Mouse (Mus musculus) limb, embryonic 11.5 days (tissue): ENCODE results near the gene Nccrp1. TPM values are rescaled to one million over a fixed set of nuclear protein-coding genes. Genes with fewer than 3 reads are reported as not detected.
"Not testable (repeated sequence)": the region's sequence is repeated elsewhere in the genome, so short reads cannot be mapped to it uniquely, and the experiment has no call there.

Source experiments
- ATAC-seq: fragments of 200-750 bp; cut with Nextera tagmentation; 2 replicates; pipeline ENCODE4 v1.8.0; 2017; ENCODE audit warnings: low read depth; ENCODE audit not compliant: insufficient number of reproducible peaks, low FRiP score, low TSS enrichment
- DNase-seq: peaks from one replicate; pipeline ENCODE4 v3.0.0-alpha.2; 2015; ENCODE audit warnings: low spot score
- H3K27ac ChIP-seq: fragments of 300-500 bp; sonication (generic); replicated peaks from 2 replicates; pipeline ENCODE4 v1.5.1; 2014; ENCODE audit warnings: low read depth, mild to moderate bottlenecking, low read length
- H3K27me3 ChIP-seq: fragments of 300-500 bp; sonication (generic); 2 replicates; pipeline ENCODE4 v1.6.1; 2014; ENCODE audit warnings: mild to moderate bottlenecking, low read length, mixed read lengths; ENCODE audit not compliant: control insufficient read depth, insufficient read depth
- H3K36me3 ChIP-seq: fragments of 300-500 bp; sonication (generic); 2 replicates; pipeline ENCODE4 v1.6.1; 2014; ENCODE audit warnings: mild to moderate bottlenecking, low read length, moderate library complexity, mixed read lengths; ENCODE audit not compliant: control insufficient read depth, insufficient read depth
- H3K4me1 ChIP-seq: fragments of 300-500 bp; sonication (generic); 2 replicates; pipeline ENCODE4 v1.6.1; 2014; ENCODE audit warnings: low read length, mixed read lengths; ENCODE audit not compliant: control insufficient read depth, insufficient read depth
- H3K4me2 ChIP-seq: fragments of 300-500 bp; sonication (generic); 2 replicates; pipeline ENCODE4 v1.6.1; 2014; ENCODE audit warnings: low read depth, mild to moderate bottlenecking, moderate library complexity; ENCODE audit not compliant: severe bottlenecking
- H3K4me3 ChIP-seq: fragments of 300-500 bp; sonication (generic); 2 replicates; pipeline ENCODE4 v1.5.1; 2014; ENCODE audit warnings: low read depth, low read length
- H3K9ac ChIP-seq: fragments of 300-500 bp; sonication (generic); 2 replicates; pipeline ENCODE4 v1.6.1; 2014; ENCODE audit warnings: mild to moderate bottlenecking, low read length
- H3K9me3 ChIP-seq: fragments of 300-500 bp; sonication (generic); 2 replicates; pipeline ENCODE4 v1.6.1; 2016; ENCODE audit warnings: low read length; ENCODE audit not compliant: control insufficient read depth
- WGBS: fragments of 180-500 bp; shearing (Covaris S2); extraction: QIAGEN DNeasy Blood & Tissue Kit; methylation state at CpG from one replicate; pipeline ENCODE4 v1.1.7; 2014; 5-methylcytosine and 5-hydroxymethylcytosine counted together
- polyA plus RNA-seq: library from polyadenylated mRNA; unstranded; fragments of >200 nt; fragmentation: Nextera tagmentation; extraction: Ambion mirVana; gene quantifications from 2 replicates; pipeline ENCODE4 v1.2.1, GENCODE M21; 2014

Gene Nccrp1
- polyA plus RNA-seq, 1 experiment from 2014 or later: not detected

DNA sequence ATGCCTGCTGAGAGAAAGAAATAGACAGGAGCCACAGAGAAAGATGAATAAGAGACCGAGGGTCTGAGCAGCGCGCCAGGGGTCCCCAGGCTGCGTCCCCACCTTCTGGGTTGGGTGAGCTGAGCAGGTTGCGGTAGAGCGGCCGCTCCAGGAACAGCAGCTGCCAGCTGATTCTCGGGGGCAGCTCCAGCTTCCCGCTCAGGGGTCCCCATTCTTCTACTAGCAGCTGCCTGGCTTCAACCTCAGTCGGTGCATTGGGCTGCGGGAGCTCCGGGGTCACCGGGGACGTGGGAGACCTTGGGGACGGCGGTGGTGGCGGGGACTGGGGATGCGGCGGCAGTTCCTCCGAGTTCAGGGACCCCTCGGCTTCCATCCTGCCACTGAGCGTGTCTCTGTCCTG lies 405 bp downstream of the Nccrp1 start:
- 1% methylated on average over 22 of the region's 22 CpGs for WGBS
- no peak overlapping the region for H3K27ac ChIP-seq

DNA sequence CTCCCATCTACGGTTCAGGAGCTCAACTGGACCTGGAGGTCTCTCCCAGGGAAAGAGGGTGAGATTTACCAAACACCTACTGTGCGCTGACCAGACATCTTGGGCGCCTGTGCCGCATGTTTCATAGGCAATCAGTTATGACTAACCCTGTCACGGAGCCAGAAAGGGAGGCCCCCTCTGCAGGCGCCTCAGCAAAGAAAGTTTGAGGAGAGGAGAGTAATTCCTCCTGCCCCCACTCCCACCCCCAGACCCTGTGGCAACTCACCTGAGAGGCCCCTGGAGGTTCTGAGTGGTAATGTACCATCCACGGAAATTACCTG lies 1.2 kb downstream of the Nccrp1 start:
- Histone ChIP-seq H3K9ac (no peak overlapping the region), H3K27me3 (peaks cover 39% of the 10 kb centered on the region), H3K4me2 (no peak overlapping the region), H3K27ac (no peak overlapping the region), H3K4me1 (peaks cover 4% of the 10 kb centered on the region; the same call in 1 of the 2 replicates), H3K36me3 (no peaks in the 10 kb centered on the region), H3K4me3 (no peak overlapping the region), H3K9me3 (no peaks in the 10 kb centered on the region)
- ATAC-seq (no peak), DNase-seq (no peak)
- WGBS: 44% methylated on average over 7 of the region's 7 CpGs

More for the DNA sequence above, 405 bp downstream of the Nccrp1 start:
- Histone ChIP-seq H3K36me3 (no peaks in the 10 kb centered on the region), H3K4me1 (peaks cover 4% of the 10 kb centered on the region; the same call in 1 of the 2 replicates), H3K9me3 (no peaks in the 10 kb centered on the region), H3K4me2 (peak overlapping the region; percentile 35), H3K27me3 (peaks cover 39% of the 10 kb centered on the region), H3K9ac (no peak overlapping the region), H3K4me3 (peak overlapping the region; percentile 20)
- ATAC-seq: no peak
- no peak for DNase-seq

DNA sequence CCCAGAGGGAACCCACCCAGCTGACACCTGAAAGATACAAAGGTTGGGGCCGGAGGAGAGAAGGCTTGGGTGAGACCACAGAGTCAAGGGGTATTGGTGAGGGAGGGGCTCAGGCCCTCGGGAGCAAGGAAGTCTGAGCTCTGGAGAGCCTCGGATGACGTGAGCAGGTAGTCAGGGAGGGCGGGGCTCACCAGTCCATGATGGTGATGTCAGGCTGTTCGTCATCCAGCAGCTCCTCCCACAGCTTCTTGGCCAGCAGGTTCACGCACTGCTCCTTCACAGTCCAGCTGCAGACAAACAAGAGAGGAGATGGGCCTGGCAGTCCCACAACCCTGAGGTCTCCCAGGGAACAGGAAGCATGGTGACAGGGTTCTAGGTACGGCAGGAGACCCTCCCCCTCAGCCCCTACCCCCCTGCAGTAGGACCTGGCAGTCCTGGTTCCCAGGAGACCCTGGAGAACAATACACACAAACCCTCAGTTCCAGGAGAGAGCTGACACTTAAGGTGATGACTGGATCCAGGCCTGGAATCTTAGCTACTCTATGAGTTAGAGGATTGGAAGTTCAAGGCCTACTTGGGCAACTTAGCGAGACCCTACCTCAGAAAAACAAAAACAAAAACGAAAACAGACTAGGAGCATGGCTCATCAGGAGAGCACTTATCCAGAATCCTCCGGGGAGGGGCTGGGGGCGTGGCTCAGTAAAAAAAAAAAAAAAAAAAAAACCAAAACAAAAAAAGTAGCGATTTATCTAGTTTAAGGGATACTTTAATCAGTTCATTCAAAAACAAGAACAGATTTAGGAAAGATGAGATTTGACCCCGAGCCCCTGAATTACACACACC lies 1.8 kb downstream of the Nccrp1 start:
- Histone ChIP-seq H3K4me3 (no peak overlapping the region), H3K4me1 (peaks cover 4% of the 10 kb centered on the region; the same call in 1 of the 2 replicates), H3K27ac (no peak overlapping the region), H3K9ac (no peak overlapping the region), H3K36me3 (no peaks in the 10 kb centered on the region), H3K27me3 (peaks cover 39% of the 10 kb centered on the region), H3K4me2 (no peak overlapping the region), H3K9me3 (no peaks in the 10 kb centered on the region)
- ATAC-seq (no peak), DNase-seq (peak; percentile 44)
- 23% methylated on average over 14 of the region's 14 CpGs for WGBS

DNA sequence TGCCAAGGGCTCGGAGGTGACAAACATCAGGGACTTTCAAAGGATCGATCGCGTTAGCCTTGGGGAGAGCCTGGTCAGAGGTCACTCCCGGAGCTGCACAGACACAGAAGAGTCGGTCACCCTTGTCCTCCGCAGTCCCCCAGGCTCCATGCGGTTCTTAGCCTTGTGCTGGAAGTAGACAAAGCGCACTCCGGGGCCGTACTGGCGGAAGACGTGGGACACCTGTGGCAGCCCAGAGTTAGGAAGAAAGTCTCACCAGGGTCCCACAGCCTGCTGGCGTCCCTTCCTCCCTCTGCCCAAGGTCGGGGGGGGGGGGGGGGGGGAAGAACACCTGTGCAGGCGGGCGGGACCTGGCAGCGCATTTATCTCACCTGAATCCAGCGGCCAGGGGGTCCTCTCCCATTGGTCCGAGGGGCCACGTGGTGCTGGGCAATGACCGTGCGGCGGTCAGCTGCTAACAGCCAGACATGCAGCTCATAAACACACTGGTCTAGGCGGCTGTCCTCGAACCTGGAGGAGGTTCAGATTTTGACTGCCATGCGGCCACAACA lies 2.9 kb downstream of the Nccrp1 start:
- Histone ChIP-seq H3K4me2 (peak overlapping the region; percentile 42), H3K9ac (no peak overlapping the region), H3K9me3 (no peaks in the 10 kb centered on the region), H3K36me3 (no peaks in the 10 kb centered on the region), H3K27me3 (peaks cover 39% of the 10 kb centered on the region), H3K4me3 (peak overlapping the region; percentile 19), H3K4me1 (peaks cover 4% of the 10 kb centered on the region; the same call in 1 of the 2 replicates), H3K27ac (no peak overlapping the region)
- ATAC-seq: no peak
- WGBS: 5% methylated on average over 24 of the region's 27 CpGs
- DNase-seq: peak; percentile 47

DNA sequence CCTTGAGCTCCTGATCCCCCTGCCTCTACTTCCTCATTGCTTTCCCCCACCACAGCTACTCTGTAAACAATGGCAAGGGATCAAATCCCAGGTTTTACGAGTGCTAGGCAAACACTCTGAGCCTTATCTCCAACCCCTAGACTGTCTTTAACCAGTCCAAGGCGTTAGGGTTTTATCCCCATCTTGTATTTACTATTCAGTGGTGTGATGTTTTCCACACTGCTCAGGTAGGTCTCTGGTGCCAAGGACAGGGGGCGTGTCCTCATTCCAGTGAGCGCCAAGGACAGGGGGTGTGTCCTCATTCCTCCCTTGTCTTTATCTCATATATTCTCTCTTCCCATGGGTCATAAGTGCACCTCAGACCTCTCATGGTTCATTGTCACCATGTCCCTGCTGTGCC lies 6.5 kb downstream of the Nccrp1 start, which contains the start of gene Sycn:
Sycn (plus strand) TSS at position 360 of the 400 bp plus-strand sequence.
- ATAC-seq (no peak), DNase-seq (no peak)
- no peak within 1 kb of the TSS for H3K9ac ChIP-seq
- no peak within 1 kb of the TSS for H3K4me2 ChIP-seq
- no peaks in the 10 kb centered on the region for H3K9me3 ChIP-seq
- 73% methylated on average over 4 of the region's 4 CpGs for WGBS
- H3K4me3 ChIP-seq: no peak within 1 kb of the TSS
- H3K27ac ChIP-seq: no peak within 1 kb of the TSS
- no peaks in the 10 kb centered on the region for H3K36me3 ChIP-seq
- no peaks in the 10 kb centered on the region for H3K4me1 ChIP-seq
- peaks cover 17% of the 10 kb centered on the region for H3K27me3 ChIP-seq

DNA sequence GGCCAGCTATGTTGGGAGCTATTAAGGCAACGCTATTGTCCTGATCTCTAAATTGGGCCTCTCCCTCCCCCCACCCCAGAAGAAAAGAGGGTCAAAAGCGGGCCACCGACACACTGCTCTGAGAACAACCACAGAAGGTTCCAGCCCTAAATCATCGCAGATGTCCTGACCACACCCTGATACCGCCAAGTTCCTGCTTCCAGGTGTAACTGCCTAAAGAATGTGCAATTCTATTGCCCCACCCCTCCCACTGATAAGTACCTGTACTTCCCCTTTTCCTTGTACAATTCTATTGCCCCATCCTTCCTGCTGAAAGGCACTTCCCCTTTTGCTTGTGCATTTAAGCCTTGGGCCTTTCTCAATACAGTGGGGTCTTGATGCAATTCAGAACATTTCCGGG lies 8.2 kb downstream of the Nccrp1 start:
- not testable (repeated sequence) for H3K36me3 ChIP-seq, H3K9ac ChIP-seq

DNA sequence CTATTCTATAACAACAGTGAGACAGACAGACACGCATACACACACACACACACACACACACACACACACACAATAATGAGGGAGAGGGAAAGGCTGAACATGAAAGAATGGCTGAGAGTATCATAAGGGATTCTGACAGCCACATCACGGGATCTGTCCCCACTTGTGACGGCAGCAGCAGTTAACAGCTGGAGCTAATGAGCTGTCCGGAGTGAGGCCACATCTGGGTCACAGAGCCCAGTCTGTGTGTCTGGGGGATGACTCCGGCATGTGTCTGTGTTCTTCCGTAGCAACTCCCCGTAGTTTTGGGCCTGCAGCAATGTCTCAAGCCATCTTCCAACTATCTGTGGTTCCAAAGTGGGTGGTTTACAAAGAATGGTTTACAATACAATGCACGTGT lies 15.0 kb downstream of the Nccrp1 start:
- Histone ChIP-seq H3K27ac (no peak overlapping the region), H3K9me3 (no peaks in the 10 kb centered on the region), H3K27me3 (no peaks in the 10 kb centered on the region), H3K4me2 (no peak overlapping the region), H3K36me3 (no peaks in the 10 kb centered on the region), H3K4me1 (0 out of 2 replicates have a peak, but pooled peaks cover 3% of the 10 kb centered on the region), H3K4me3 (no peak overlapping the region), H3K9ac (no peak overlapping the region)
- ATAC-seq: no peak
- WGBS: 45% methylated on average over 8 of the region's 8 CpGs
- no peak for DNase-seq

More for the DNA sequence above, 8.2 kb downstream of the Nccrp1 start:
- 88% methylated on average over 6 of the region's 6 CpGs for WGBS
- ATAC-seq, H3K4me3 ChIP-seq, H3K27ac ChIP-seq, H3K4me2 ChIP-seq, H3K27me3 ChIP-seq, H3K9me3 ChIP-seq, DNase-seq, H3K4me1 ChIP-seq: not testable (repeated sequence)

DNA sequence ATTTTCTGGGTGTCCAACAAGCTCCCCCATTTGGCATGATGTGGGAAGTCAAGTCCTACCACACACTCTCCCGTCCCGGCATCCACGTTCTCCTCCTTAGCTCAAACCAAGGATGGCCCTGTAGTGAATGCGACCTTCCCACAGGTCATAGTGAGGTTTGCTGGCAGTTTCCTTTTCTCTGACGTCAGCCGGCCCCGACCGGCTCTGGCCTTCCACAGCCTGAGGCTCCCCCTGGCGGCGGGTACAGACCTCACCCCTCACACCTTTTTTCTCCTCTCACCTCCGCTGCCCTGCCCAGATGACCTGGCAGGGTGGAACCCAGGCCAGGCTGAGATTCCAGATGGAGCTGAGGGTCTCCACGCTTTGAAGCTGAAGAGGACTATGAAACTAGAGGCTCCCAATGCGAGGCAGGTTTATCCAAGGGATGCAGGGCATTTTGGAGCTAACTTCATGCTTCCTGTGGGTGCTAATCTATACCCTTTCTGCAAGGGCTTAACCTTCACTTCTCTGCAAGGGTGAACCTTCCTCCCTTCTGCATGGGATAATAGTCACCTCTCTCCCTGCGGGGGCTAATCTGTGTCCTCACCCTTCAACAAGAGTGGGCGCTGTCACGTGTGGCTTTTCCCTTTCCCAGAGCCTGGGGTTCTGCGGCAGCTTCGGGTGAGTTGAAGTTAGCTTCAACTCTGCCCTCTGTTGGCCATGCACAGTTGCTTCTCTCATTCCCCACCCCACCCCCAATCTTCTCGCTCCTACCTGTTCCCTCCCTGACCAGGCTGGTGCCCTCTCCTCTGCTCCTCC lies 18.9 kb downstream of the Nccrp1 start:
- DNase-seq (peak; percentile 86), ATAC-seq (no peak)
- 7% methylated on average over 19 of the region's 19 CpGs for WGBS
- H3K9ac ChIP-seq: no peak overlapping the region
- no peaks in the 10 kb centered on the region for H3K9me3 ChIP-seq
- H3K36me3 ChIP-seq: no peaks in the 10 kb centered on the region
- H3K4me3 ChIP-seq: no peak overlapping the region
- no peaks in the 10 kb centered on the region for H3K27me3 ChIP-seq
- 0 out of 2 replicates have a peak, but pooled peaks cover 3% of the 10 kb centered on the region for H3K4me1 ChIP-seq
- H3K27ac ChIP-seq: no peak overlapping the region
- H3K4me2 ChIP-seq: no peak overlapping the region
